ENCODE assay signal across 7 mouse cellular contexts in the genomic region with DNA sequence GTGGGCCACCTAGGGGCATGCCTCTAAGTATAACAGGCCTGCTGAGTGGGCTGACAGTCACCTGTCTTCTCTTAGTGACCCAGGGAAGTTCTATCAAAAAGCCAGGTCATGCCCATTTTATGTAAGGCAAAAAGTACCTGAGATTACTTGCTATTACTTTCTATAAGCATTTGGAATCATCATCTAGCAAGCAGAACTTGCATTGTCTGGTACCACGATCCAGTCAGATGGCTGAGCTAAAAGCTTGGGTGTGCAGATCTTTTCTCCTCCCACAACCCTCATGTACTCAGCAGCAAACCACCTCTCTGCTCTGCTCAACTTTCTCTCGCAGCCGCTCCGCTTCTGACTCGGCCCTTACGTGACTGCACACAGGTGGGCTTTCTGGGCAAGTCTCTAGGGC. TPM values are rescaled to one million over a fixed set of nuclear protein-coding genes. Genes with fewer than 3 reads are reported as not detected.
DNase-seq lines count a peak whose midpoint lies in the region; ATAC-seq and TF ChIP-seq lines count a peak whose summit lies in the region.
"Not testable (repeated sequence)": the region's sequence is repeated elsewhere in the genome, so short reads cannot be mapped to it uniquely, and the experiment has no call there.

No protein-coding gene starts in this region.

- not testable (repeated sequence) for ATAC-seq in lung, postnatal 0 days

- peak; percentile 24 to 36 for DNase-seq in B cell, adult 2 months
- DNase-seq in NIH3T3 (ENCODE audit: low read depth), result peak; percentile 78
- peak; percentile 38 for DNase-seq in gastrocnemius, adult 18-20 months (ENCODE audit: low spot score)
- DNase-seq in kidney, adult 2 months, result peak; percentile 49
- peak; percentile 32 for DNase-seq in lung, postnatal 0 days (ENCODE audit: low spot score)
- peak; percentile 22 to 77 for DNase-seq in spleen, postnatal 4 days (ENCODE audit: low spot score in 2 of 2)
- DNase-seq in urinary bladder, adult 18-20 months (ENCODE audit: low spot score in 2 of 2), result peak; percentile 45 to 46

- TF ChIP-seq EP300 in lung, postnatal 0 days (IDR thresholded peaks at IDR 0.05), result not testable (repeated sequence)

- not testable (repeated sequence) for H3K27me3 ChIP-seq in kidney, adult 2 months (replicated peaks; ENCODE audit: control insufficient read depth, insufficient read depth, low read length); lung, postnatal 0 days (replicated peaks; ENCODE audit: insufficient read depth, low read length)

- not testable (repeated sequence) for H3K9ac ChIP-seq in lung, postnatal 0 days (replicated peaks; ENCODE audit: low read depth)

- TF ChIP-seq POLR2A in kidney, adult 2 months (IDR thresholded peaks at IDR 0.05; ENCODE audit: low read depth, low read length), result not testable (repeated sequence)

- H3K36me3 ChIP-seq in kidney, adult 2 months (ENCODE audit: control insufficient read depth, insufficient read depth, low read length); lung, postnatal 0 days (ENCODE audit: insufficient read depth, low read length): not testable (repeated sequence)

- not testable (repeated sequence) for H3K4me1 ChIP-seq in kidney, adult 2 months (ENCODE audit: control insufficient read depth, insufficient read depth, low read length); lung, postnatal 0 days (ENCODE audit: insufficient read depth, low read depth, low read length)

- not testable (repeated sequence) for TF ChIP-seq CTCF in kidney, adult 2 months (conservative IDR thresholded peaks at IDR 0.05; ENCODE audit: insufficient read depth, insufficient read length, low read depth, low read length); lung, postnatal 0 days (IDR thresholded peaks at IDR 0.05)

- not testable (repeated sequence) for H3K27ac ChIP-seq in kidney, adult 2 months (ENCODE audit: insufficient read depth, low read depth, low read length); lung, postnatal 0 days (ENCODE audit: low read length)

- H3K9me3 ChIP-seq in lung, postnatal 0 days (ENCODE audit: low read length), result not testable (repeated sequence)

- not testable (repeated sequence) for H3K4me3 ChIP-seq in kidney, adult 2 months (ENCODE audit: insufficient read depth, low read depth, low read length); lung, postnatal 0 days (ENCODE audit: low read depth, low read length)

- not testable (repeated sequence) for H3K4me2 ChIP-seq in lung, postnatal 0 days (replicated peaks; ENCODE audit: low read depth, low read length)

- 96% methylated on average over 6 of the region's 6 CpGs for WGBS in kidney, adult 2 months
- WGBS in lung, postnatal 0 days, result 93% methylated on average over 6 of the region's 6 CpGs

RNA-seq across cellular contexts. Expression of gene Sfi1, which starts 35.3 kb away (rescaled TPM):
- 10 to 100 TPM in 1 of 2 experiments, 1 to 10 TPM in 1; 9.8 to 12.4 TPM for total RNA-seq in gastrocnemius, adult 18-20 months (2021)
- polyA plus RNA-seq in kidney, adult 2 months (2012; rRNA removed), result 17.3 and 19.4 TPM in 2 replicates
- 7.9 and 8.3 TPM in 2 replicates for polyA plus RNA-seq in lung, postnatal 0 days (2015; fragmentation: Nextera tagmentation; extraction: Ambion mirVana)

RNA-seq across cellular contexts. Expression of gene Eif4enif1, which starts 44.2 kb away (rescaled TPM):
- total RNA-seq in gastrocnemius, adult 18-20 months (2021), result 10 to 100 TPM; 32.9 to 38.2 TPM
- polyA plus RNA-seq in kidney, adult 2 months (2012; rRNA removed), result 32.0 and 32.8 TPM in 2 replicates
- 17.7 and 19.3 TPM in 2 replicates for polyA plus RNA-seq in lung, postnatal 0 days (2015; fragmentation: Nextera tagmentation; extraction: Ambion mirVana)
